Mouse (Mus musculus) forebrain, embryonic 15.5 days (tissue): ENCODE measurements around the gene Gckr. TPM values are rescaled to one million over a fixed set of nuclear protein-coding genes. Genes with fewer than 3 reads are reported as not detected.
"Not testable (repeated sequence)": the region's sequence is repeated elsewhere in the genome, so short reads cannot be mapped to it uniquely, and the experiment has no call there.

Source experiments
- ATAC-seq: fragments of 200-750 bp; cut with Nextera tagmentation; replicated peaks from 2 replicates; pipeline ENCODE4 v1.8.0; 2017; ENCODE audit warnings: mild to moderate bottlenecking, moderate TSS enrichment, moderate library complexity
- H3K27ac ChIP-seq: fragments of 300-500 bp; sonication (generic); replicated peaks from 2 replicates; pipeline ENCODE4 v1.5.1; 2015; ENCODE audit warnings: mild to moderate bottlenecking, inconsistent platforms
- H3K27me3 ChIP-seq: fragments of 300-500 bp; sonication (generic); 2 replicates; pipeline ENCODE4 v1.6.1; 2015; ENCODE audit warnings: inconsistent platforms
- H3K36me3 ChIP-seq: fragments of 300-500 bp; sonication (generic); 2 replicates; pipeline ENCODE4 v1.6.1; 2015; ENCODE audit warnings: mild to moderate bottlenecking, inconsistent platforms
- H3K4me1 ChIP-seq: fragments of 300-500 bp; sonication (generic); 2 replicates; pipeline ENCODE4 v1.6.1; 2015; ENCODE audit warnings: inconsistent platforms
- H3K4me2 ChIP-seq: fragments of 300-500 bp; sonication (generic); replicated peaks from 2 replicates; pipeline ENCODE4 v1.6.1; 2015; ENCODE audit warnings: mild to moderate bottlenecking, inconsistent platforms
- H3K4me3 ChIP-seq: fragments of 300-500 bp; sonication (generic); 2 replicates; pipeline ENCODE4 v1.5.1; 2015; ENCODE audit warnings: mild to moderate bottlenecking, inconsistent platforms
- H3K9ac ChIP-seq: fragments of 300-500 bp; sonication (generic); replicated peaks from 2 replicates; pipeline ENCODE4 v1.6.1; 2015; ENCODE audit warnings: mild to moderate bottlenecking, inconsistent platforms
- H3K9me3 ChIP-seq: fragments of 300-500 bp; sonication (generic); 2 replicates; pipeline ENCODE4 v1.6.1; 2016; ENCODE audit warnings: inconsistent platforms
- WGBS: fragments of 180-500 bp; shearing (Covaris S2); methylation state at CpG from one replicate; pipeline ENCODE4 v1.1.7; 2015; ENCODE audit warnings: mixed read lengths; 5-methylcytosine and 5-hydroxymethylcytosine counted together
- polyA plus RNA-seq: library from polyadenylated mRNA; unstranded; fragments of >200 nt; fragmentation: Nextera tagmentation; extraction: Ambion mirVana; gene quantifications from 2 replicates; pipeline ENCODE4 v1.2.1, GENCODE M21; 2015

The Gckr gene
- polyA plus RNA-seq, 1 experiment from 2014 or later: 0.27 TPM

DNA sequence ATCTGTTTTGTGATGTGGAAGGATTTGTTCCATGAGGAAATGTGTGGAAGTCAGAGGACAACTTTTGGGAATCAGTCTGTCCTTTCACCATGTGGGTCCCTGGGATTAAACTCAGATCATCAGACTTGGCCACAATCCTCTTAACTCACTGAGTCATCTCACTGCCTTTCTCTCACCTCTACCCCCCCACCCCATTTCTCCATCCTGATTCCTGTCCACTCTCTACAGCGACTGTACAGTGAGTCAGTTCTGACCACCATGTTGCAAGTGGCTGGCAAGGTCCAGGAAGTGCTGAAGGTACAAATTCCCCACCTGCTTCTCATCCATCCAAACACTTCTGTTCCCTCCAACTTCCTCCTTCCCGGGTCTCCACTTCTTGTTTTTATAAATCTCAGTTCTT is 1.2 kb downstream of the Gckr start:
- ATAC-seq: no peak
- WGBS: 78% methylated on average over 2 of the region's 2 CpGs
- H3K9me3 ChIP-seq: no peaks in the 10 kb centered on the region
- no peak overlapping the region for H3K27ac ChIP-seq
- H3K27me3 ChIP-seq: no peaks in the 10 kb centered on the region
- H3K9ac ChIP-seq: no peak overlapping the region
- H3K4me1 ChIP-seq: peaks cover 15% of the 10 kb centered on the region
- H3K36me3 ChIP-seq: 0 out of 2 replicates have a peak, but pooled peaks cover under 1% of the 10 kb centered on the region
- H3K4me3 ChIP-seq: no peak overlapping the region
- H3K4me2 ChIP-seq: no peak overlapping the region

DNA sequence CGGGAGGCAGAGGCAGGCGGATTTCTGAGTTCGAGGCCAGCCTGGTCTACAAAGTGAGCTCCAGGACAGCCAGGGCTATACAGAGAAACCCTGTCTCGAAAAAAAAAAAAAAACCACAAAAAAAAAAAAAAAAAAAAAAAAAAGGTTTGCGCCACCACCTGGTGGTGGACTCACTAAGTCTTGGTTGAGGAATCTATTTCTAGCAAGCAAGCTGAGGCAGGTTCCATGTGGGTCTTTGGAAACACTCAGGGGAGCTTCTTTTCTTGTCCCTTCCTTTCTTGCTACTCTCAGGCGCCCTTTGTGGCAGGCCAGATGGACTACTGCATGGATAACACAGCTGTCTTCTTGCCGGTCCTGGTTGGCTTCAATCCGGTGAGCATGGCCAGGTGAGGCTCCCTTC is 4.6 kb downstream of the Gckr start:
- H3K36me3 ChIP-seq: no peaks in the 10 kb centered on the region

DNA sequence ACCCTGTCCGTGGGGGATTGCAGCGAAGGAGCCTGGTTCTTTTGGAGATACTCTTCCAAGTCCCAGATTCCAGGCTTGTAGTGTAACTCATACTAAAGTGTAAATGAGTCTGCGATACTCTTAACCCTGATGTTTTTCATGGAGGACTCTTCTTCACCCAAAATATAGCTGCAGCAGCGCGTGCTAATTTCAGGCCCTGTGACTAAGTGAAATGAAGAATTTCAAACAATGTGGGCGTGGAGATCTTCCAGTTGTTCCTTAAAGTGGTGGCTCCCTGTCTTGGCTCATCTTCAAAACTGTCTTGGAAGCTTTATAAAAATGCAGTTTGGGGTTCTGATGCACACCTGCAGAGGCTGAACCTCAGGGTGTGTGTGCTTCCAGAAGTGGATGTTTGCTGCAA is 5.8 kb downstream of the Gckr start:
- H3K9me3 ChIP-seq: no peaks in the 10 kb centered on the region
- H3K4me1 ChIP-seq: no peaks in the 10 kb centered on the region
- 92% methylated on average over 6 of the region's 6 CpGs for WGBS
- H3K36me3 ChIP-seq: no peaks in the 10 kb centered on the region
- ATAC-seq: no peak
- H3K27me3 ChIP-seq: no peaks in the 10 kb centered on the region
- H3K4me2 ChIP-seq: no peak overlapping the region
- no peak overlapping the region for H3K4me3 ChIP-seq
- H3K9ac ChIP-seq: no peak overlapping the region
- H3K27ac ChIP-seq: no peak overlapping the region

More for the DNA sequence above, 4.6 kb downstream of the Gckr start:
- Histone ChIP-seq H3K9ac (no peak overlapping the region), H3K4me2 (no peak overlapping the region), H3K4me1 (no peaks in the 10 kb centered on the region), H3K27me3 (no peaks in the 10 kb centered on the region), H3K27ac (no peak overlapping the region), H3K9me3 (no peaks in the 10 kb centered on the region), H3K4me3 (no peak overlapping the region)
- 76% methylated on average over 8 of the region's 8 CpGs for WGBS
- no peak for ATAC-seq

DNA sequence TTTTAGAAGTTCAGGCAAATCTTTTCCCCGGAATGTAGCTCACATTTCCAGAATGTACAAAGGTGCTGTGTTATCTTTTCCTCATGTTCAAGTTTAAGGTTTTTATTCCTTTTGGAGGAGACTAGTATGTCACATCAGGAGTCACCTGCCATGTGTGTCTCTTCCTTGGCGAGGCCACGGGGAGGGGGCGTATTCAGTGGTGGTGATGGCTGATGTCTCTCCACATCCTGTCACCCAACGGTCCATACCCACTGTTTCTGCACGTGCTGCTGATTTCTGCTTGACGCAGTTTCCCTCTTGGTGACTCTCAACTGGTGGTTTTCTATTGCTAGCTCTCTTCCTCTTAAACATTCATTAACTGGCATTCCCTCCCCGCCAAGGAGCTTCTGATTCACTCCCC is 15.6 kb downstream of the Gckr start:
- H3K36me3 ChIP-seq: no peaks in the 10 kb centered on the region
- H3K9me3 ChIP-seq: no peaks in the 10 kb centered on the region
- H3K9ac ChIP-seq: no peak overlapping the region
- H3K27me3 ChIP-seq: no peaks in the 10 kb centered on the region
- no peak overlapping the region for H3K4me3 ChIP-seq
- WGBS: 90% methylated on average over 8 of the region's 8 CpGs
- no peaks in the 10 kb centered on the region for H3K4me1 ChIP-seq
- ATAC-seq: no peak
- no peak overlapping the region for H3K27ac ChIP-seq
- no peak overlapping the region for H3K4me2 ChIP-seq

DNA sequence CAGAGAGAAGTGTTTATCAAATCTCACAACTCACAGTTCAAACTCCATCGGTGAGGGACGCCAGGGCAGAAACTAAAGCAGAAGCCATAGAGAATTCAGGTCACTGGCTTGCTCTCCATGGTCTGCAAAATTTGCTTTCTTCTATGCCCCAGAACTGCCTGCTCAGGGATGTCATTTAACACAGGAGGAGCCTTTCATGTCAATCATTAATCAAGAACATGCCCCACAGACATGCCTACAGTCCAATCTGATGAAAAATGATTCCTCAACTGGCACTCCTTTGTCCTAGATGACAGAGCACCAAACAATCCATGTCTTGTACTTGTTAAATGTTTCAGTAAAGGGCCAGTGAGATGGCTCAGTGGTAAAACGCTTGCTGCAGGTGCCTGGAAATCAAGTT is 25.5 kb downstream of the Gckr start:
- Histone ChIP-seq H3K4me3 (no peak overlapping the region), H3K9ac (no peak overlapping the region), H3K4me1 (no peaks in the 10 kb centered on the region), H3K27ac (no peak overlapping the region), H3K36me3 (no peaks in the 10 kb centered on the region), H3K9me3 (no peaks in the 10 kb centered on the region), H3K4me2 (no peak overlapping the region), H3K27me3 (no peaks in the 10 kb centered on the region)
- 82% methylated on average over 3 of the region's 3 CpGs for WGBS
- no peak for ATAC-seq

DNA sequence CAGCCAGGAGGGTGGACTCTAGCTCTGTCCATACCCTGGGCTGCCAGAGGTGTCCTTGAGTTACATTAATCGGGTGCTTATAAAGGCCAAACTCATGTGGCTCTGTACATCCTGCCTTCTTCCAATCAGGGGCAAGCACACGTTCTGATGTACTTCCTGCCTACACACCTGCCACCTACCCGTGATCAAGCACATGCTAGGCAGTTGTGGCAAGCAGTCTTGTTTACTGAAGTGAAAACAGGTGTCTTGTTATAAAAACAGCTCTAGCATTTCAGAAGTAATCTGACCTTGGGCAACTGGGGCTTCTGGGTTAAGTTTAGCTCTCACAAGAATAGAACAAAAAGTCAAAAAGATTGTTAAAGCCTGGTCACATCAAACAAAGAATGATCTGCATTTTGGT is 26.8 kb downstream of the Gckr start:
- Histone ChIP-seq H3K4me1 (no peaks in the 10 kb centered on the region), H3K9me3 (no peaks in the 10 kb centered on the region), H3K4me2 (no peak overlapping the region), H3K36me3 (no peaks in the 10 kb centered on the region), H3K9ac (no peak overlapping the region), H3K27ac (no peak overlapping the region), H3K27me3 (no peaks in the 10 kb centered on the region), H3K4me3 (no peak overlapping the region)
- WGBS: 73% methylated on average over 3 of the region's 3 CpGs
- no peak for ATAC-seq

DNA sequence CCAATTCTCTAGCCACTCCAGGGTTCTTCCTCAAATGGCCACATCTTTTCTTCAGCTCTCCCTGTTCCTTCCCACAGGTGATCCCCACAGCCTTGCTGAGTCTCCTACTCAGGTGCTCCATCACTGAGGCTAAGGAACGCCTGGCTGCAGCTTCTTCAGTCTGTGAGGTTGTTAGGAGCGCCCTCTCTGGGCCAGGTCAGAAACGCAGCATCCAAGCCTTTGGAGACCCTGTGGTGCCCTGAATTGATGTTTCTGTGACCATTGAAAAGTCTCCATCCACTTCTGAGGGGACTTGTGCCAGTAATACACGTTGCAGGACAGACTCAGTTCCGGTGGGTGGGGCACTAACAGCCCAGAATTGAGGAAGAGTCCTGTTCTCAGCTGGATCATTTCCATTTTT is 29.6 kb downstream of the Gckr start:
- Histone ChIP-seq H3K36me3 (no peaks in the 10 kb centered on the region), H3K27ac (no peak overlapping the region), H3K9ac (no peak overlapping the region), H3K27me3 (no peaks in the 10 kb centered on the region), H3K4me3 (no peak overlapping the region), H3K4me2 (no peak overlapping the region), H3K4me1 (no peaks in the 10 kb centered on the region), H3K9me3 (no peaks in the 10 kb centered on the region)
- no peak for ATAC-seq
- WGBS: 21% methylated on average over 5 of the region's 5 CpGs

DNA sequence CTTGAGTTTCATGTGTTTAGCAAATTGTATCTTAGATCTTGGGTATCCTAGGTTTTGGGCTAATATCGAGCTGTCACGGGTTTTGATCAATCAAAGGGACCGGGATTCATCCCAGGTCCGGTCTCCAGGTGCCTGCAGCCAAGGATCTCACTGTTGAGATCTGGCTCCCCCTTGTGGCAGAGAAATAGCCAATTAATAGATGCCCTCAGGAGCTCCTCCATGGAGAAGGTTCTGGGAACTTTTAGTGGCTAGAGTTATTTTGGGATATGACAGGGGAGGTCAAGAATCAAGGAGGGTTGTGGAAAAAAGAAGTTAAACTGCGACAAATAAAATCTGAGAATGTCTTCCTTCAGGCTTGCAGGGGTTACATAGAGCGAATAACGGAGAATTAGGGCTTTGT is 31.0 kb downstream of the Gckr start:
- no peak overlapping the region for H3K4me2 ChIP-seq
- ATAC-seq: no peak
- no peak overlapping the region for H3K27ac ChIP-seq
- H3K9ac ChIP-seq: no peak overlapping the region
- no peaks in the 10 kb centered on the region for H3K4me1 ChIP-seq
- no peaks in the 10 kb centered on the region for H3K9me3 ChIP-seq
- no peaks in the 10 kb centered on the region for H3K36me3 ChIP-seq
- WGBS: 31% methylated on average over 7 of the region's 7 CpGs
- H3K27me3 ChIP-seq: no peaks in the 10 kb centered on the region
- H3K4me3 ChIP-seq: no peak overlapping the region

DNA sequence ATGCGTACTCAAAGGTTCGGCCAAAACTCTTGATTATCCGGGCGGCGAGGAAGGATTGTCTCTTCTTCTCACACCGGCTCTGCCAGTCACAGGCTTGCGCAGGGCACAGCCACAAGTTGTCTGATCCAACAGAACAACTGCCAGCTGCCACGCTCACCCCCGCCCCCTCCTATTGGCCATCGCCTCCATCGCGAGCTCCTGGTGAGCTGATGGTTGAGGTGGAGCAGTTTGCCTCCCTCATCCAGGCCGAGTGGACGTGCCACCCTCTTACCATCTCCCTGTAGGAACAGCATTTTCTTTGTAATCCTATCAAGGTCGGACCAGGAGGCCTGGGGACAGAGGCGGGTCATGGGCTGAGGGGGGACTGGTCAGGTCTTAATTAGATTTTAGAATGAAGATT is 60.3 kb downstream of the Gckr start:
- not testable (repeated sequence) for H3K4me2 ChIP-seq, H3K4me3 ChIP-seq, H3K9ac ChIP-seq, ATAC-seq, H3K36me3 ChIP-seq, H3K9me3 ChIP-seq, H3K4me1 ChIP-seq, H3K27me3 ChIP-seq, H3K27ac ChIP-seq
- 78% methylated on average over 15 of the region's 16 CpGs for WGBS

DNA sequence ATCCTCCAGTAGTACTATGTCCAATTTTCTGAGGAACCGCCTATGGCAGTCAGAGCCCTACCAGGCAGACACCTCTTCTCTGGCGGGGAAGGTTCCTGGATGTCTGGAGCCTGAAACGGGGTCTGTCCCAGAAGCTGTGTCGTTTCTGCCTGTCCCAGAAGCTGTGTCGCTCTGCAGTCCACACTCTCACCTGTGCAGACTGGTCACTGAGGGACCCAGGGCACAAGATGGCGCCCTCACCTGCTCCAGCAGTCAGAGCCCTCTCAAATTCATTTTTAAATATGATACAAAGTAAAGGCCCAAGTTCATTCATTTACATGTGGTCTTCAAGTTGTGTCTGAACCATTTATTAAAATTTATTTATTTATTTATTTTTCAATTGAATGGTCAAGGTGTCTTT is 63.7 kb downstream of the Gckr start:
- WGBS: 77% methylated on average over 6 of the region's 6 CpGs
- Histone ChIP-seq H3K9ac (no peak overlapping the region), H3K27ac (no peak overlapping the region), H3K4me1 (no peaks in the 10 kb centered on the region), H3K4me2 (no peak overlapping the region), H3K9me3 (no peaks in the 10 kb centered on the region), H3K4me3 (no peak overlapping the region), H3K36me3 (no peaks in the 10 kb centered on the region), H3K27me3 (no peaks in the 10 kb centered on the region)
- ATAC-seq: no peak

Other genes with a start within 250 kb of the Gckr start
- 144 and 153 TPM in 2 replicates for gene Atraid, start 249.1 kb upstream of the Gckr start, polyA plus RNA-seq
- gene Slc5a6, start 248.5 kb upstream of the Gckr start, polyA plus RNA-seq: 13.6 and 16.0 TPM in 2 replicates
- 17.6 and 19.8 TPM in 2 replicates for gene Cad, start 242.7 kb upstream of the Gckr start, polyA plus RNA-seq
- not detected in 2 replicates for gene Dnajc5g, start 191.2 kb upstream of the Gckr start, polyA plus RNA-seq
- gene Slc30a3, start 189.2 kb upstream of the Gckr start, polyA plus RNA-seq: 1.5 and 2.2 TPM in 2 replicates
- gene Trim54, start 180.7 kb upstream of the Gckr start, polyA plus RNA-seq: not detected in 2 replicates
- not detected in 2 replicates for gene Ucn, start 158.6 kb upstream of the Gckr start, polyA plus RNA-seq
- gene Mpv17, start 143.2 kb upstream of the Gckr start, polyA plus RNA-seq: 54.6 and 54.8 TPM in 2 replicates
- gene Gm29609, start 117.5 kb upstream of the Gckr start, polyA plus RNA-seq: 1.2 and 1.8 TPM in 2 replicates
- 69.5 and 75.4 TPM in 2 replicates for gene Gtf3c2, start 117.3 kb upstream of the Gckr start, polyA plus RNA-seq
- 138 and 143 TPM in 2 replicates for gene Snx17, start 104.2 kb upstream of the Gckr start, polyA plus RNA-seq
- gene Eif2b4, start 104.0 kb upstream of the Gckr start, polyA plus RNA-seq: 78.8 and 87.0 TPM in 2 replicates
- gene Zfp513, start 95.1 kb upstream of the Gckr start, polyA plus RNA-seq: 16.3 and 17.7 TPM in 2 replicates
- gene Ppm1g, start 76.8 kb upstream of the Gckr start, polyA plus RNA-seq: 170 TPM in 2 replicates
- 156 and 157 TPM in 2 replicates for gene Nrbp1, start 56.6 kb upstream of the Gckr start, polyA plus RNA-seq
- gene Gm9970, start 56.2 kb upstream of the Gckr start, polyA plus RNA-seq: 0.34 TPM in 1 of 2 replicates, not detected in the other
- 1.7 and 2.4 TPM in 2 replicates for gene Krtcap3, start 45.8 kb upstream of the Gckr start, polyA plus RNA-seq
- gene Ift172, start 6.3 kb upstream of the Gckr start, polyA plus RNA-seq: 36.0 and 38.0 TPM in 2 replicates
- gene Fndc4, start 1.4 kb upstream of the Gckr start, polyA plus RNA-seq: 89.2 and 90.3 TPM in 2 replicates
- gene Zfp512, start 155.0 kb downstream of the Gckr start, polyA plus RNA-seq: 116 and 122 TPM in 2 replicates
- not detected in 2 replicates for gene 4930548H24Rik, start 188.3 kb downstream of the Gckr start, polyA plus RNA-seq
- gene Gpn1, start 197.3 kb downstream of the Gckr start, polyA plus RNA-seq: 82.0 TPM in 2 replicates
- gene Slc4a1ap, start 229.6 kb downstream of the Gckr start, polyA plus RNA-seq: 33.0 and 36.5 TPM in 2 replicates
- 29.1 and 29.9 TPM in 2 replicates for gene Supt7l, start 230.4 kb downstream of the Gckr start, polyA plus RNA-seq